Comparison of ENCODE assay signal across 31 mouse cellular contexts in genomic region chr19:3882214-3882613, GRCm38 (mm10). TPM values are rescaled to one million over a fixed set of nuclear protein-coding genes. Genes with fewer than 3 reads are reported as not detected.
DNase-seq lines count a peak whose midpoint lies in the region; ATAC-seq and TF ChIP-seq lines count a peak whose summit lies in the region.
"Had no signal": no experiment of that assay in that cellular context is flagged by ENCODE, and none has a peak within 500 bp of the region (broad histone marks: within the 10 kb centered on the region; RNA-seq: fewer than 3 reads in every experiment).

No protein-coding gene starts in this region.

- no peaks in the 10 kb centered on the region for H3K27me3 ChIP-seq in liver, postnatal 0 days (ENCODE audit: insufficient read depth, low read length)
- no peaks in the 10 kb centered on the region for H3K27me3 ChIP-seq in liver, embryonic 11.5 days (replicated peaks; ENCODE audit: control insufficient read depth, insufficient read depth, low read length)
- H3K27me3 ChIP-seq in MEL (ENCODE audit: control insufficient read depth in 1 of 2, insufficient read depth in 2 of 2, low read length in 2 of 2): no peaks in the 10 kb centered on the region
- no peaks in the 10 kb centered on the region for H3K27me3 ChIP-seq in hindbrain, embryonic 11.5 days (ENCODE audit: control insufficient read depth, insufficient read depth, low read length)
- H3K27me3 ChIP-seq: CH12.LX; forebrain, embryonic 15.5 days; intestine, embryonic 15.5 days; neural tube, embryonic 15.5 days had no signal

- no peaks in the 10 kb centered on the region for H3K79me2 ChIP-seq in MEL (ENCODE audit: control insufficient read depth, insufficient read depth, low read length, poor library complexity)
- peaks cover 5% of the 10 kb centered on the region; the same call in 1 of the 2 replicates for H3K79me2 ChIP-seq in macrophage (ENCODE audit: inconsistent target)

- DNase-seq in liver, postnatal 0 days: no peak
- DNase-seq in liver, embryonic 11.5 days (ENCODE audit: low spot score): no peak
- DNase-seq in 416B (ENCODE audit: low read depth) (peak; percentile 54), MEL (ENCODE audit: low read depth, low spot score) (peak; percentile 34)
- DNase-seq in hindbrain, embryonic 11.5 days (ENCODE audit: low spot score): no peak
- DNase-seq: adrenal gland, adult 8-10 months; cerebellum, adult 11-12 months; cerebellum, postnatal 10 days; gastrocnemius, adult 2 months; gastrocnemius, postnatal 36 days; heart, adult 2 months; heart, postnatal 10 days; kidney, adult 2 months; kidney, postnatal 4 days; layer of hippocampus, adult 9-11 months; liver; lung, adult 18-20 months; midbrain, embryonic 14.5 days; right cerebral cortex, adult 18-20 months; spleen, adult 18-20 months; thymus, postnatal 4 days had no signal

- no peak for TF ChIP-seq CTCF in liver, postnatal 0 days (IDR thresholded peaks at IDR 0.05; ENCODE audit: low read depth)
- TF ChIP-seq CTCF in MEL (IDR thresholded peaks at IDR 0.05 in 2 of 3, conservative IDR thresholded peaks at IDR 0.05 in 1 of 3; ENCODE audit: control insufficient read depth in 1 of 3, insufficient read depth in 1 of 3, low read depth in 2 of 3, low read length in 3 of 3, poor library complexity in 1 of 3, severe bottlenecking in 1 of 3): no peak

- no peak for TF ChIP-seq EP300 in liver, postnatal 0 days (IDR thresholded peaks at IDR 0.05; ENCODE audit: low read depth)
- no peak for TF ChIP-seq EP300 in MEL (IDR thresholded peaks at IDR 0.05; ENCODE audit: low read depth in 1 of 2, low read length in 2 of 2)

- peaks cover 42% of the 10 kb centered on the region for H3K36me3 ChIP-seq in liver, postnatal 0 days (replicated peaks; ENCODE audit: insufficient read depth, low read length)
- peaks cover 4% of the 10 kb centered on the region for H3K36me3 ChIP-seq in liver, embryonic 11.5 days (ENCODE audit: control insufficient read depth, insufficient read depth, low read length)
- H3K36me3 ChIP-seq in MEL (ENCODE audit: control insufficient read depth in 1 of 2, insufficient read depth in 2 of 2, low read length in 2 of 2): no peaks in the 10 kb centered on the region
- 0 out of 2 replicates have a peak, but pooled peaks cover 20% of the 10 kb centered on the region for H3K36me3 ChIP-seq in macrophage (ENCODE audit: inconsistent target)
- no peaks in the 10 kb centered on the region for H3K36me3 ChIP-seq in hindbrain, embryonic 11.5 days (ENCODE audit: control insufficient read depth, insufficient read depth, low read length)

- peaks cover 18% of the 10 kb centered on the region for H3K4me1 ChIP-seq in liver, postnatal 0 days (ENCODE audit: insufficient read depth)
- H3K4me1 ChIP-seq in liver, embryonic 11.5 days (replicated peaks; ENCODE audit: control insufficient read depth, insufficient read depth, low read length): no peaks in the 10 kb centered on the region
- no peaks in the 10 kb centered on the region for H3K4me1 ChIP-seq in MEL (ENCODE audit: control insufficient read depth in 1 of 2, insufficient read depth in 2 of 2, low read length in 2 of 2)
- H3K4me1 ChIP-seq in hindbrain, embryonic 11.5 days (replicated peaks; ENCODE audit: control insufficient read depth, insufficient read depth, low read length): no peaks in the 10 kb centered on the region
- H3K4me1 ChIP-seq: forebrain, embryonic 15.5 days; hindbrain, embryonic 10.5 days; neural tube, embryonic 15.5 days had no signal

- TF ChIP-seq POLR2A in MEL (IDR thresholded peaks at IDR 0.05; ENCODE audit: control insufficient read depth in 1 of 2, insufficient read depth in 1 of 2, low read depth in 1 of 2, low read length in 2 of 2, poor library complexity in 1 of 2): no peak

- no peak overlapping the region for H3K4me3 ChIP-seq in liver, postnatal 0 days (ENCODE audit: low read depth, low read length)
- H3K4me3 ChIP-seq in liver, embryonic 11.5 days (ENCODE audit: low read depth, low read length): no peak overlapping the region
- no peak overlapping the region for H3K4me3 ChIP-seq in MEL (ENCODE audit: control insufficient read depth in 1 of 2, insufficient read depth in 1 of 2, low read depth in 2 of 2, low read length in 2 of 2)
- H3K4me3 ChIP-seq in macrophage (ENCODE audit: inconsistent target): no peak overlapping the region
- H3K4me3 ChIP-seq in hindbrain, embryonic 11.5 days (ENCODE audit: low read depth, low read length): no peak overlapping the region
- H3K4me3 ChIP-seq: forebrain, embryonic 15.5 days; gastrocnemius, adult 2 months; heart, adult 2 months; heart, embryonic 13.5 days; hindbrain, embryonic 10.5 days; intestine, embryonic 15.5 days; neural tube, embryonic 15.5 days had no signal

- no peak overlapping the region for H3K9ac ChIP-seq in liver, postnatal 0 days (replicated peaks)
- no peak overlapping the region for H3K9ac ChIP-seq in liver, embryonic 11.5 days (ENCODE audit: low read depth, low read length)
- H3K9ac ChIP-seq in MEL (ENCODE audit: control insufficient read depth, low read depth, low read length, poor library complexity, severe bottlenecking): no peak overlapping the region
- no peak overlapping the region for H3K9ac ChIP-seq in hindbrain, embryonic 11.5 days (ENCODE audit: low read depth, low read length)
- H3K9ac ChIP-seq: forebrain, embryonic 15.5 days; heart, embryonic 13.5 days; intestine, embryonic 15.5 days; neural tube, embryonic 15.5 days had no signal

- peak overlapping the region; percentile 72; the same call in 1 of the 2 replicates for H3K27ac ChIP-seq in liver, postnatal 0 days (ENCODE audit: low read depth)
- no peak overlapping the region for H3K27ac ChIP-seq in liver, embryonic 11.5 days (ENCODE audit: low read depth, low read length)
- H3K27ac ChIP-seq in MEL (ENCODE audit: control insufficient read depth, low read depth, low read length): no peak overlapping the region
- peak overlapping the region; percentile 58 for H3K27ac ChIP-seq in macrophage
- no peak overlapping the region for H3K27ac ChIP-seq in hindbrain, embryonic 11.5 days (ENCODE audit: low read depth, low read length)
- H3K27ac ChIP-seq: forebrain, embryonic 15.5 days; gastrocnemius, adult 2 months; heart, adult 2 months; heart, embryonic 13.5 days; hindbrain, embryonic 10.5 days; intestine, embryonic 15.5 days; kidney, postnatal 0 days; neural tube, embryonic 15.5 days had no signal

- H3K4me2 ChIP-seq in liver, postnatal 0 days (ENCODE audit: low read depth, low read length): 0 out of 2 replicates have a peak overlapping the region, but pooled peaks have one; percentile 11
- no peak overlapping the region for H3K4me2 ChIP-seq in liver, embryonic 11.5 days
- H3K4me2 ChIP-seq in hindbrain, embryonic 11.5 days (replicated peaks; ENCODE audit: low read depth, low read length): no peak overlapping the region
- H3K4me2 ChIP-seq: forebrain, embryonic 15.5 days; heart, embryonic 13.5 days; intestine, embryonic 15.5 days; neural tube, embryonic 15.5 days had no signal

- no peak for TF ChIP-seq RAD21 in MEL (IDR thresholded peaks at IDR 0.05; ENCODE audit: low read depth, low read length)

- WGBS in liver, postnatal 0 days (ENCODE audit: insufficient replicate concordance): 53% methylated on average over 4 of the region's 4 CpGs
- 84% methylated on average over 4 of the region's 4 CpGs for WGBS in liver, embryonic 11.5 days
- 12% methylated on average over 4 of the region's 4 CpGs for WGBS in macrophage (ENCODE audit: missing documents)
- 84% methylated on average over 4 of the region's 4 CpGs for whole genome bisulfite sequencing in hindbrain, embryonic 11.5 days

- no peak for ATAC-seq in liver, postnatal 0 days
- ATAC-seq in liver, embryonic 11.5 days (replicated peaks; ENCODE audit: low FRiP score): no peak
- no peak for ATAC-seq in erythroblast, adult 5-6 weeks (replicated peaks; ENCODE audit: low FRiP score, poor library complexity, severe bottlenecking)
- ATAC-seq in hindbrain, embryonic 11.5 days (ENCODE audit: low FRiP score): no peak
- ATAC-seq: forebrain, embryonic 15.5 days; hindbrain, embryonic 16.5 days; intestine, embryonic 15.5 days had no signal

- no peaks in the 10 kb centered on the region for H3K9me3 ChIP-seq in liver, postnatal 0 days (ENCODE audit: low read length)
- no peaks in the 10 kb centered on the region for H3K9me3 ChIP-seq in liver, embryonic 11.5 days (ENCODE audit: control insufficient read depth, low read length)
- no peaks in the 10 kb centered on the region for H3K9me3 ChIP-seq in MEL (replicated peaks; ENCODE audit: insufficient read depth, low read length)
- H3K9me3 ChIP-seq in hindbrain, embryonic 11.5 days (ENCODE audit: control insufficient read depth, low read length): no peaks in the 10 kb centered on the region
- H3K9me3 ChIP-seq: forebrain, embryonic 15.5 days; heart, embryonic 13.5 days; hindbrain, embryonic 10.5 days; intestine, embryonic 15.5 days; neural tube, embryonic 15.5 days had no signal

RNA-seq across cellular contexts. Expression of gene Tcirg1, which starts 24.7 kb away (rescaled TPM):
- 28.1 and 29.7 TPM in 2 replicates for polyA plus RNA-seq in liver, postnatal 0 days (2015; fragmentation: Nextera tagmentation; extraction: Ambion mirVana)
- 39.8 and 42.8 TPM in 2 replicates for polyA plus RNA-seq in liver, embryonic 11.5 days (2014; fragmentation: Nextera tagmentation; extraction: Ambion mirVana)
- 17.0 and 21.4 TPM in 2 replicates for total RNA-seq in MEL (2012; rRNA removed)
- polyA plus RNA-seq in MEL (2012; ENCODE audit: insufficient read depth in 1 of 2, insufficient read length in 2 of 2, low read depth in 1 of 2, low replicate concordance in 2 of 2, missing spikeins in 1 of 2) (10 to 100 TPM in 1 of 2 experiments, not detected in 1; 32.6 TPM), macrophage (2018) (359 to 665 TPM (median 410 TPM) in 3 replicates)
- 1,000 to 10,000 TPM; 2,108 to 6,099 (median 4,045) TPM for total RNA-seq in macrophage (2018; cell fraction: chromatin; rRNA removed)
- 100 to 1,000 TPM; 327 to 726 (median 484) TPM for total RNA-seq in macrophage (2018; cell fraction: cytosol; rRNA removed)
- 1,000 to 10,000 TPM; 1,431 to 3,048 (median 2,231) TPM for total RNA-seq in macrophage (2018; cell fraction: nucleus; rRNA removed)
- total RNA-seq in erythroblast, adult 5-6 weeks (2015; ENCODE audit: low replicate concordance): 41.2 and 46.3 TPM in 2 replicates
- 22.2 and 37.2 TPM in 2 replicates for total RNA-seq in erythroblast, adult 5-6 weeks (2017; ENCODE audit: low replicate concordance)
- polyA plus RNA-seq in hindbrain, embryonic 11.5 days (2014; fragmentation: Nextera tagmentation; extraction: Ambion mirVana): 10.7 and 11.6 TPM in 2 replicates

RNA-seq across cellular contexts. Expression of gene Ndufs8, which starts 30.4 kb away (rescaled TPM):
- 165 and 167 TPM in 2 replicates for polyA plus RNA-seq in liver, postnatal 0 days (2015; fragmentation: Nextera tagmentation; extraction: Ambion mirVana)
- polyA plus RNA-seq in liver, embryonic 11.5 days (2014; fragmentation: Nextera tagmentation; extraction: Ambion mirVana): 278 and 287 TPM in 2 replicates
- 204 and 205 TPM in 2 replicates for total RNA-seq in MEL (2012; rRNA removed)
- polyA plus RNA-seq in MEL (2012; ENCODE audit: insufficient read depth in 1 of 2, insufficient read length in 2 of 2, low read depth in 1 of 2, low replicate concordance in 2 of 2, missing spikeins in 1 of 2) (100 to 1,000 TPM in 1 of 2 experiments, not detected in 1; 243 TPM), macrophage (2018) (65.9 to 103 TPM (median 95.7 TPM) in 3 replicates)
- 10 to 100 TPM in 13 of 26 experiments, 1 to 10 TPM in 13; 3.0 to 21.4 (median 9.9) TPM for total RNA-seq in macrophage (2018; cell fraction: chromatin; rRNA removed)
- total RNA-seq in macrophage (2018; cell fraction: cytosol; rRNA removed): 10 to 100 TPM; 59.2 to 98.0 (median 81.8) TPM
- 10 to 100 TPM in 22 of 26 experiments, 1 to 10 TPM in 4; 7.7 to 35.0 (median 19.8) TPM for total RNA-seq in macrophage (2018; cell fraction: nucleus; rRNA removed)
- 55.8 and 64.4 TPM in 2 replicates for total RNA-seq in erythroblast, adult 5-6 weeks (2015; ENCODE audit: low replicate concordance)
- 11.0 and 14.0 TPM in 2 replicates for total RNA-seq in erythroblast, adult 5-6 weeks (2017; ENCODE audit: low replicate concordance)
- polyA plus RNA-seq in hindbrain, embryonic 11.5 days (2014; fragmentation: Nextera tagmentation; extraction: Ambion mirVana): 240 and 258 TPM in 2 replicates

RNA-seq across cellular contexts. Expression of gene Chka, which starts 30.6 kb away (rescaled TPM):
- 24.8 and 48.6 TPM in 2 replicates for polyA plus RNA-seq in liver, postnatal 0 days (2015; fragmentation: Nextera tagmentation; extraction: Ambion mirVana)
- polyA plus RNA-seq in liver, embryonic 11.5 days (2014; fragmentation: Nextera tagmentation; extraction: Ambion mirVana): 35.4 and 37.5 TPM in 2 replicates
- total RNA-seq in MEL (2012; rRNA removed): 11.1 and 12.5 TPM in 2 replicates
- polyA plus RNA-seq in MEL (2012; ENCODE audit: insufficient read depth in 1 of 2, insufficient read length in 2 of 2, low read depth in 1 of 2, low replicate concordance in 2 of 2, missing spikeins in 1 of 2) (10 to 100 TPM in 1 of 2 experiments, not detected in 1; 21.0 TPM), macrophage (2018) (11.1 to 17.8 TPM (median 15.8 TPM) in 3 replicates)
- total RNA-seq in macrophage (2018; cell fraction: chromatin; rRNA removed): 1,000 to 10,000 TPM in 4 of 26 experiments, 100 to 1,000 TPM in 22; 144 to 1,395 (median 235) TPM
- total RNA-seq in macrophage (2018; cell fraction: cytosol; rRNA removed): 10 to 100 TPM in 24 of 26 experiments, 1 to 10 TPM in 2; 8.5 to 48.8 (median 14.3) TPM
- total RNA-seq in macrophage (2018; cell fraction: nucleus; rRNA removed): 100 to 1,000 TPM in 20 of 26 experiments, 10 to 100 TPM in 6; 61.0 to 960 (median 161) TPM
- total RNA-seq in erythroblast, adult 5-6 weeks (2015; ENCODE audit: low replicate concordance): 6.1 and 9.4 TPM in 2 replicates
- total RNA-seq in erythroblast, adult 5-6 weeks (2017; ENCODE audit: low replicate concordance): 6.2 and 7.4 TPM in 2 replicates
- 50.3 and 63.7 TPM in 2 replicates for polyA plus RNA-seq in hindbrain, embryonic 11.5 days (2014; fragmentation: Nextera tagmentation; extraction: Ambion mirVana)

RNA-seq across cellular contexts. Expression of gene Aldh3b1, which starts 47.4 kb away (rescaled TPM):
- polyA plus RNA-seq in liver, postnatal 0 days (2015; fragmentation: Nextera tagmentation; extraction: Ambion mirVana): 9.5 TPM in 2 replicates
- polyA plus RNA-seq in liver, embryonic 11.5 days (2014; fragmentation: Nextera tagmentation; extraction: Ambion mirVana): 1.7 TPM in 2 replicates
- 0.07 and 0.08 TPM in 2 replicates for total RNA-seq in MEL (2012; rRNA removed)
- under 1 TPM in 1 of 2 experiments, not detected in 1; 0.10 TPM for polyA plus RNA-seq in MEL (2012; ENCODE audit: insufficient read depth in 1 of 2, insufficient read length in 2 of 2, low read depth in 1 of 2, low replicate concordance in 2 of 2, missing spikeins in 1 of 2)
- 10 to 100 TPM in 22 of 26 experiments, 1 to 10 TPM in 4; 6.7 to 54.0 (median 33.8) TPM for total RNA-seq in macrophage (2018; cell fraction: chromatin; rRNA removed)
- total RNA-seq in macrophage (2018; cell fraction: cytosol; rRNA removed): 10 to 100 TPM; 53.2 to 92.7 (median 74.8) TPM
- total RNA-seq in macrophage (2018; cell fraction: nucleus; rRNA removed): 10 to 100 TPM; 15.3 to 80.6 (median 43.0) TPM
- polyA plus RNA-seq in macrophage (2018): 57.7 to 77.8 TPM (median 67.9 TPM) in 3 replicates
- 4.4 and 10.6 TPM in 2 replicates for total RNA-seq in erythroblast, adult 5-6 weeks (2015; ENCODE audit: low replicate concordance)
- total RNA-seq in erythroblast, adult 5-6 weeks (2017; ENCODE audit: low replicate concordance): 10.9 and 18.4 TPM in 2 replicates
- 0.59 and 1.4 TPM in 2 replicates for polyA plus RNA-seq in hindbrain, embryonic 11.5 days (2014; fragmentation: Nextera tagmentation; extraction: Ambion mirVana)

RNA-seq across cellular contexts. Expression of gene Unc93b1, which starts 52.8 kb away (rescaled TPM):
- 42.6 and 48.1 TPM in 2 replicates for polyA plus RNA-seq in liver, postnatal 0 days (2015; fragmentation: Nextera tagmentation; extraction: Ambion mirVana)
- 14.2 and 16.0 TPM in 2 replicates for polyA plus RNA-seq in liver, embryonic 11.5 days (2014; fragmentation: Nextera tagmentation; extraction: Ambion mirVana)
- total RNA-seq in MEL (2012; rRNA removed): 4.3 and 4.7 TPM in 2 replicates
- polyA plus RNA-seq in MEL (2012; ENCODE audit: insufficient read depth in 1 of 2, insufficient read length in 2 of 2, low read depth in 1 of 2, low replicate concordance in 2 of 2, missing spikeins in 1 of 2) (1 to 10 TPM in 1 of 2 experiments, not detected in 1; 8.2 TPM), macrophage (2018) (421 to 814 TPM (median 651 TPM) in 3 replicates)
- 1,000 to 10,000 TPM in 8 of 26 experiments, 100 to 1,000 TPM in 18; 216 to 1,289 (median 786) TPM for total RNA-seq in macrophage (2018; cell fraction: chromatin; rRNA removed)
- 1,000 to 10,000 TPM in 1 of 26 experiments, 100 to 1,000 TPM in 25; 460 to 1,074 (median 715) TPM for total RNA-seq in macrophage (2018; cell fraction: cytosol; rRNA removed)
- 1,000 to 10,000 TPM in 15 of 26 experiments, 100 to 1,000 TPM in 11; 504 to 1,525 (median 1,073) TPM for total RNA-seq in macrophage (2018; cell fraction: nucleus; rRNA removed)
- 25.1 and 47.1 TPM in 2 replicates for total RNA-seq in erythroblast, adult 5-6 weeks (2015; ENCODE audit: low replicate concordance)
- 34.2 and 50.3 TPM in 2 replicates for total RNA-seq in erythroblast, adult 5-6 weeks (2017; ENCODE audit: low replicate concordance)
- polyA plus RNA-seq in hindbrain, embryonic 11.5 days (2014; fragmentation: Nextera tagmentation; extraction: Ambion mirVana): 5.1 and 6.4 TPM in 2 replicates

Comparison
In these comparisons a context has a peak if more than half of its experiments do, and no peak if none do; other contexts are left out.
1. H3K27ac ChIP-seq: peak in liver, postnatal 0 days (single experiment) and macrophage (single experiment); none in liver, embryonic 11.5 days (single experiment), MEL (single experiment) and hindbrain, embryonic 11.5 days (single experiment).
2. DNase-seq: peak in 416B (single experiment) and MEL (single experiment); none in liver, postnatal 0 days (single experiment), liver, embryonic 11.5 days (single experiment) and hindbrain, embryonic 11.5 days (single experiment).